Mouse (Mus musculus) ES-Bruce4 (cell line): Measurements from ENCODE around the gene Mfap4.

Experiments used
- CTCF ChIP-seq: IDR thresholded peaks from one replicate; pipeline ENCODE4 v1.8.1; 2011; ENCODE audit warnings: low read depth, low read length
- POLR2A ChIP-seq: IDR thresholded peaks from one replicate; pipeline ENCODE4 v1.8.1; 2011; ENCODE audit warnings: low read length; ENCODE audit not compliant: insufficient read depth

- no peak for TF ChIP-seq POLR2A
- no peak for TF ChIP-seq CTCF
These were observed 2.2 kb downstream of the Mfap4 start for GRCm38 (mm10) chr11:61487401-61487800.
